Mouse (Mus musculus): ENCODE data around the gene Ralb. TPM values are rescaled to one million over a fixed set of nuclear protein-coding genes. Genes with fewer than 3 reads are reported as not detected.
A peak's percentile ranks its signal among the peaks of the same experiment; 100 is the strongest.

Gene Ralb
- total RNA-seq, 2 experiments from 2014 or later = 54.5 to 69.6 TPM

- DNase-seq = no peak
Measured at GRCm38 (mm10) chr1:119451417-119451816, 53.2 kb downstream of the Ralb start.

- DNase-seq = no peak
Measured at GRCm38 (mm10) chr1:119450651-119451345, 53.8 kb downstream of the Ralb start.

- DNase-seq = no peak
Measured at GRCm38 (mm10) chr1:119446753-119447283, 57.8 kb downstream of the Ralb start.

- DNase-seq = peak in 1 of 2 experiments; percentile 20
Measured at GRCm38 (mm10) chr1:119443591-119444350, 60.8 kb downstream of the Ralb start.

GRCm38 (mm10) chr1:119442901-119443300, 61.7 kb downstream of the Ralb start:
- no peak for DNase-seq

- DNase-seq = no peak
Measured at GRCm38 (mm10) chr1:119438105-119438637, 66.4 kb downstream of the Ralb start.

GRCm38 (mm10) chr1:119437401-119437800, 67.2 kb downstream of the Ralb start:
- DNase-seq = no peak

- no peak for DNase-seq
Measured at GRCm38 (mm10) chr1:119424141-119424860, 80.3 kb downstream of the Ralb start.

GRCm38 (mm10) chr1:119423510-119423909, 81.1 kb downstream of the Ralb start:
- peak; percentile 66 to 76 for DNase-seq

GRCm38 (mm10) chr1:119422460-119423015, 82.1 kb downstream of the Ralb start:
- DNase-seq = peak; percentile 20 to 40

GRCm38 (mm10) chr1:119421576-119422421, 82.8 kb downstream of the Ralb start, which contains the start of gene Inhbb:
Gene Inhbb (minus strand): TSS chr1:119422248.
- peak; percentile 58 to 64 for DNase-seq

- peak; percentile 59 to 60 for DNase-seq
Measured at GRCm38 (mm10) chr1:119420984-119421575, 83.5 kb downstream of the Ralb start.

Other genes starting within 250 kb of the Ralb start
- gene Inhbb, start 82.5 kb downstream of the Ralb start, total RNA-seq (2021) = 1 to 10 TPM; 2.2 to 2.8 TPM
- 10 to 100 TPM; 28.0 to 28.5 TPM for gene Tmem185b, start 21.4 kb upstream of the Ralb start, total RNA-seq (2021)
- gene Epb41l5, start 144.2 kb upstream of the Ralb start, total RNA-seq (2021) = 10 to 100 TPM in 1 of 2 experiments, 1 to 10 TPM in 1; 9.1 to 11.9 TPM

All from adrenal gland, postnatal 36 days (tissue).